Mouse (Mus musculus) stomach, postnatal 0 days (tissue): ENCODE measurements around the gene Slc38a2. TPM values are rescaled to one million over a fixed set of nuclear protein-coding genes. Genes with fewer than 3 reads are reported as not detected.

ENCODE experiments used
- ATAC-seq: fragments of 200-750 bp; cut with Nextera tagmentation; 2 replicates; pipeline ENCODE4 v1.8.0; 2017; ENCODE audit not compliant: low FRiP score, low TSS enrichment
- DNase-seq: peaks from one replicate; pipeline ENCODE4 v3.0.0-alpha.2; 2016; ENCODE audit warnings: low spot score
- H3K27ac ChIP-seq: fragments of 300-500 bp; sonication (generic); replicated peaks from 2 replicates; pipeline ENCODE4 v1.5.1; 2014; ENCODE audit warnings: mild to moderate bottlenecking, control low read depth
- H3K27me3 ChIP-seq: fragments of 300-500 bp; sonication (generic); 2 replicates; pipeline ENCODE4 v1.6.1; 2014; ENCODE audit warnings: low read length; ENCODE audit not compliant: control insufficient read depth, insufficient read depth
- H3K36me3 ChIP-seq: fragments of 300-500 bp; sonication (generic); 2 replicates; pipeline ENCODE4 v1.6.1; 2014; ENCODE audit warnings: low read length, mixed read lengths; ENCODE audit not compliant: control insufficient read depth, insufficient read depth
- H3K4me1 ChIP-seq: fragments of 300-500 bp; sonication (generic); replicated peaks from 2 replicates; pipeline ENCODE4 v1.6.1; 2014; ENCODE audit warnings: antibody characterized with exemption; ENCODE audit not compliant: control insufficient read depth, insufficient read depth
- H3K4me2 ChIP-seq: fragments of 300-500 bp; sonication (generic); replicated peaks from 2 replicates; pipeline ENCODE4 v1.6.1; 2014; ENCODE audit warnings: low read depth, mild to moderate bottlenecking, control low read depth, moderate library complexity
- H3K4me3 ChIP-seq: fragments of 300-500 bp; sonication (generic); 2 replicates; pipeline ENCODE4 v1.5.1; 2014; ENCODE audit warnings: low read depth, low read length, control low read depth
- H3K9ac ChIP-seq: fragments of 300-500 bp; sonication (generic); 2 replicates; pipeline ENCODE4 v1.6.1; 2014; ENCODE audit warnings: mild to moderate bottlenecking, low read length, control low read depth, mixed read lengths
- H3K9me3 ChIP-seq: fragments of 300-500 bp; sonication (generic); 2 replicates; pipeline ENCODE4 v1.6.1; 2016; ENCODE audit warnings: low read length; ENCODE audit not compliant: control insufficient read depth
- CTCF ChIP-seq: IDR thresholded peaks from 2 replicates; pipeline ENCODE4 v1.5.1; 2016; ENCODE audit warnings: antibody characterized with exemption, low read depth, mild to moderate bottlenecking, moderate library complexity
- EP300 ChIP-seq: optimal IDR thresholded peaks from 2 replicates; pipeline ENCODE3; 2016; ENCODE audit warnings: antibody characterized with exemption
- WGBS: fragments of 180-500 bp; shearing (Covaris S2); extraction: QIAGEN DNeasy Blood & Tissue Kit; methylation state at CpG from one replicate; pipeline ENCODE4 v1.1.7; 2014; 5-methylcytosine and 5-hydroxymethylcytosine counted together
- polyA plus RNA-seq: library from polyadenylated mRNA; unstranded; fragments of >200 nt; fragmentation: Nextera tagmentation; extraction: Ambion mirVana; gene quantifications from 2 replicates; pipeline ENCODE4 v1.2.1, GENCODE M21; 2015

The Slc38a2 gene
- polyA plus RNA-seq, 1 experiment from 2014 or later = 55.3 TPM

DNA sequence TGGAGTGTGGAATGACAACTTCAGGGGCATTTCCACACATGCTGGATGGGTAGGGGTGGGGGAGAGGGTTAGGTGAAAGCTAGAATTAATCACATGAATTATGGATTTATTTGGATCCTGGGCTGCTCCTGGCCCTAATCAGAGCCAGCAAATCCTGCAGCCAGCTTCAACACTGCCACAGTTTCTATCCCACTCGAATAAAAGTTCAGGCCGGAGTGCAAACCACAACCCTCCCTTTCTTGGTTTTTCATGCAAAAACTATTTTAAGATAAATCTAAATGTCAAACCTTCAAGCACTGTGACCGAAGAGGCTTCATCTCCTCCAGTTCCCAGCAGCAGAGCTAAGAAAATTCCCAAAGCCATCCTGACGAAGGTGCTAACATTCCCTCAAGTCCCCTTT, 28.8 kb upstream of the Slc38a2 start:
- Histone ChIP-seq H3K4me2 (no peak overlapping the region), H3K4me3 (no peak overlapping the region), H3K9me3 (no peaks in the 10 kb centered on the region), H3K36me3 (no peaks in the 10 kb centered on the region), H3K27me3 (no peaks in the 10 kb centered on the region), H3K27ac (no peak overlapping the region), H3K4me1 (no peaks in the 10 kb centered on the region), H3K9ac (no peak overlapping the region)
- no peak; the same call in 1 of the 2 replicates for ATAC-seq
- 48% methylated on average over 4 of the region's 4 CpGs for WGBS
- DNase-seq = no peak
- no peak for TF ChIP-seq CTCF
- TF ChIP-seq EP300 = no peak

DNA sequence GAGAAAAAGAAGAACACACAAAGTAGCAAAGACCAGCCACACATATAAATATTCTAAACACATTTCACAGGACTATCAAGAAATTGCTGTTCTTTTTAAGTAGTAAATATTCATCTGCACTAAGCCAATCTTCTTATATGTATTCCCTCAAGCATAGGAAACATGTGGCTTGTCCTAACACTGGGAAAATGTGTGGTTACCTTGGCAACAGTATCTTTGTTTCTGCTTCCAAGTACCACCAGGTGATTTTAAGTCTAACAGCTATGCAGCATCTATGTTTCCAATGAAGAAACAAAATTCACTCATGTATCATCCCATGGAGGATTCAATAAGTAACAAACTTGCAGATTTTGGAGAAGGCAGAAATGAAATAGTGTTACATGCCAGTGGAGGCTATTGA, 25.0 kb upstream of the Slc38a2 start:
- Histone ChIP-seq H3K4me2 (no peak overlapping the region), H3K9ac (no peak overlapping the region), H3K27me3 (no peaks in the 10 kb centered on the region), H3K4me1 (no peaks in the 10 kb centered on the region), H3K9me3 (no peaks in the 10 kb centered on the region), H3K36me3 (no peaks in the 10 kb centered on the region), H3K4me3 (no peak overlapping the region), H3K27ac (no peak overlapping the region)
- ATAC-seq (no peak), DNase-seq (no peak)
- TF ChIP-seq CTCF (no peak), EP300 (no peak)

DNA sequence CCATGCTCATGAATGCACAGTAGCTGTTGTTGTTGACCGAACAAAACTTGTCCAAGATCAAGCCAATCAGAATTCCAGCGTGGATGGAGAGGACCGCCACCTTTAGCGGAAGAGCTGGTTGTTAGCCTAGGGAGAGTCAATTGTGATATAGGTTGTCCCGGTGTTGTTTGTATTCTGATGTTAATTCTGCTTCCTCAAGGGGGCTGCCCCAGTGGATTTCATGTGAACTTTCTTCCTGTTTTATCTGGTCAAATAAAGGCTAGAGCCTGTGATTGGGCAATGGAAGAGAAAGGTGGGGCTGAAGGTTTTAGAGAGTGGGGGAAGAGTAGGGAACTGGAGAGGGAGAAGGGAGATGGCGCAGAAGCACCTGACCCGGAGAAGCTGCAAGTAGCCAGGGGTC, 22.7 kb upstream of the Slc38a2 start:
- Histone ChIP-seq H3K9ac (no peak overlapping the region), H3K4me3 (no peak overlapping the region), H3K9me3 (no peaks in the 10 kb centered on the region), H3K36me3 (no peaks in the 10 kb centered on the region), H3K4me2 (no peak overlapping the region), H3K27ac (no peak overlapping the region), H3K27me3 (no peaks in the 10 kb centered on the region), H3K4me1 (no peaks in the 10 kb centered on the region)
- peak; percentile 73 for ATAC-seq
- TF ChIP-seq CTCF = no peak
- DNase-seq = no peak
- 72% methylated on average over 7 of the region's 7 CpGs for WGBS

DNA sequence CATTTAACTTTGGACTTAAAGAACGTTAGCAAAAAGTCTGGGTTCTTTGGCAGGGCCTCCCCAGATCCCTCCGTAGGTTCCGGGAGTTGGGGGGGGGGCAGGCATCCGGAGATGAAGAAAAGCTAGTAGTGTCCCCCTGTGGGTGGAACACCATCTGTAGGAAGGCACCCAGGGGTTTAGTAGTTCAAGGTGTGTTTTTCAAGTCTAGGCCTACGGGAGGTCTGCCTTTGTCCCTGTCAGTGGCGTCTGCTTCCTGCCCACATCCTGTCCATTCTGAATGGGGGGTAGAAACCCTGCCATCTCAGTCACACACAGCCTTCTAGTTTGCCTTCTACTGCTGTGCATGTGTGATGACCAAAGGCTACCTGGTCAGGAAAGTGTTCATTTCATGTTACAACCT, 20.6 kb upstream of the Slc38a2 start:
- Histone ChIP-seq H3K36me3 (no peaks in the 10 kb centered on the region), H3K27me3 (no peaks in the 10 kb centered on the region), H3K4me2 (no peak overlapping the region), H3K9me3 (no peaks in the 10 kb centered on the region), H3K4me3 (no peak overlapping the region), H3K27ac (no peak overlapping the region), H3K9ac (no peak overlapping the region), H3K4me1 (no peaks in the 10 kb centered on the region)
- DNase-seq (no peak), ATAC-seq (no peak)
- TF ChIP-seq CTCF (no peak), EP300 (no peak)
- WGBS = 87% methylated on average over 6 of the region's 6 CpGs

DNA sequence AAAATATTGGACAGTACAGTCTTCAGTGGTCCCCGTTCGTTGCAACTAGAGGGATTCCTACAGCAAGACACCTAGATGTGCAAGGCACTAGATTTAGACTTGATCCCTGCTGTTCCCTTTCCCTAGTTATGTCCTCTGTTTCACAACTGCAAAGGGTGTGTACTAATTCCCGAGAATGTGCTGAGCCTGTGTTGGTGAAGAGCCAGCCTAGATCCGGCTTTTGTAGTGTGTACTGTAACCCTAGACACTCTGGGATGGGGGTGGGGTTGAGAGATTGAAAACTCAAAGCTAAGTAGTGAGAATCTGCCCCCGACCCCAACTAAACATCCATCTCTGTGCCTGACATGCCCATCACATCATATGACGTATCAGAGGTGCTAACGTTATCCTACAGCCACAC, 18.9 kb upstream of the Slc38a2 start:
- Histone ChIP-seq H3K27me3 (no peaks in the 10 kb centered on the region), H3K36me3 (no peaks in the 10 kb centered on the region), H3K4me1 (no peaks in the 10 kb centered on the region), H3K4me2 (no peak overlapping the region), H3K9ac (no peak overlapping the region), H3K4me3 (no peak overlapping the region), H3K9me3 (no peaks in the 10 kb centered on the region), H3K27ac (no peak overlapping the region)
- DNase-seq = no peak
- 40% methylated on average over 7 of the region's 7 CpGs for WGBS
- peak; percentile 65; the same call in 1 of the 2 replicates for ATAC-seq
- TF ChIP-seq EP300 (no peak), CTCF (no peak)

DNA sequence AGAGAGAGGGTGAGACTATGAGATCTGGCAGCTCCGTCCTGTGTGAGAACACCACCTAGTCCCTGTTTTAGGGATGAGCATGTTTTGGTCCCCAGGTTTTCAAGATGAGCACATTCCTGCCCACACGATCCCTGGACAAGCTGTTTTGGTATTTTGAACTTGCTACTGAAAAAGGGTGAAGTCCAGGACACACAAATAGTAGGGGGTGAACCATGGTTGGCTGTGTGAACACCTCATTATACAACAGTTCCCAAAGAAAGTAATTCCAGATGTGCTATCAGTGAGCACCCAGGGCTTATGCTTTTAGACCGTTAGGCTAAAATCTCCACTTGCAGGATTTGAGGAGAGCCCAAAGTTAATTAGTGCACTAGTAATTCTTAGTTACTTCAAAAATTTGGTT, 17.7 kb upstream of the Slc38a2 start:
- no peaks in the 10 kb centered on the region for H3K36me3 ChIP-seq
- H3K4me2 ChIP-seq = no peak overlapping the region
- no peaks in the 10 kb centered on the region for H3K4me1 ChIP-seq
- TF ChIP-seq CTCF (no peak), EP300 (no peak)
- no peak for ATAC-seq
- WGBS = 85% methylated on average over 3 of the region's 3 CpGs
- no peak overlapping the region for H3K9ac ChIP-seq
- no peak overlapping the region for H3K27ac ChIP-seq
- H3K9me3 ChIP-seq = no peaks in the 10 kb centered on the region
- no peak overlapping the region for H3K4me3 ChIP-seq
- no peak for DNase-seq
- H3K27me3 ChIP-seq = no peaks in the 10 kb centered on the region
